Mouse (Mus musculus): Measurements from ENCODE around the gene Krt20.

DNA sequence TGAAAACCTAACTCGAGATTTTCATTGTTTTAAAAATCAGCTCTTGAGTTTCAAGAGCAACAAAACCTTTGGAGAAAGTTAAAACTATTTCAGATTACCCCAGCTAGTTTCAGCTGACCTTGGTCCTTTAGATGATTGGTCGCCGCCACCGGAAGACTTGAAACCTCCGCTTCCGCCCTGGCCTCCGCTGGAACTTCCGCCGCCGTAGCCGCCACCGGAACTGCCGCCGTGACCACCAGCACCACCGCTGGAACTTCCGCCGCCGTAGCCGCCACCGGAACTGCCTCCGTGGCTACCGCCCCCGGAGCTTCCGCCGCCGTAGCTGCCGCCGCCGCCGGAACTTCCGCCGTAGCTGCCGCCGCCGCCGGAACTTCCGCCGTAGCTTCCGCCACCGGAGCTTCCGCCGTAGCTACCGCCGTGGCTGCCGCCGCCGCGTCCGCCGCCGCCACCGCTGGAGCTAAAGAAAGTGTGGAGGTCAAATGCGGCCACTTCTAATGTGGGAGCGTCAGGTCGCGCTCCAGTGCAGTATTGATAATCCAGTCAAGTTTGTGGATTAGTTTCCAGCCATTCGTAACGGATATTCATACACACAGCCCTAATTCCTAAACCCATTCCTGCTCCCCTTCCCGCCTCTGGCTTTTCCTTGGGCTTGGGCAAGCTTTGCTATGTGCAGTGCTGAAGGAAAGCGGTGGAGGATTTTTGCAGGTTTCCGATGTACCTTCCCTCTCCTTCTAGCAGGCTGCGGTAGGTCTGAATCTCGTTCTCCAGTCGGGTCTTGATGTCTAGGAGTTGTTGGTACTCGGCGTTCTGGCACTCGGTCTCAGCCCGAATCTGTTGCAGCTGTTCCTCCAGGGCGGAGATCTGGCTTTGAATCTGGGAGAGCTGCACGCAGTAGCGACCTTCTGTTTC is 51.9 kb downstream of the Krt20 start:
- TF ChIP-seq CTCF (IDR thresholded peaks at IDR 0.05 in 2 of 3, conservative IDR thresholded peaks at IDR 0.05 in 1 of 3; ENCODE audit: control insufficient read depth in 1 of 3, insufficient read depth in 1 of 3, low read depth in 2 of 3, low read length in 3 of 3, poor library complexity in 1 of 3, severe bottlenecking in 1 of 3) (no peak), ELF1 (IDR thresholded peaks at IDR 0.05; ENCODE audit: low read depth, low read length) (no peak), MAX (IDR thresholded peaks at IDR 0.05; ENCODE audit: low read length) (no peak), ZKSCAN1 (IDR thresholded peaks at IDR 0.05; ENCODE audit: low read depth, low read length) (no peak), MAZ (IDR thresholded peaks at IDR 0.05; ENCODE audit: low read depth, low read length) (no peak), POLR2A (IDR thresholded peaks at IDR 0.05; ENCODE audit: control insufficient read depth in 1 of 2, insufficient read depth in 1 of 2, low read depth in 1 of 2, low read length in 2 of 2, poor library complexity in 1 of 2) (no peak)

All from MEL (cell line).